Mouse (Mus musculus): ENCODE results near the gene Cntrl. TPM values are rescaled to one million over a fixed set of nuclear protein-coding genes. Genes with fewer than 3 reads are reported as not detected.

Gene Cntrl
- polyA plus RNA-seq, 1 experiment from 2014 or later: 8.4 TPM

- H3K4me1 ChIP-seq: no peaks in the 10 kb centered on the region
- no peaks in the 10 kb centered on the region for H3K9me3 ChIP-seq (replicated peaks)
- no peak overlapping the region for H3K4me3 ChIP-seq (replicated peaks)
- 44% methylated on average over 5 of the region's 5 CpGs for WGBS
- no peak for ATAC-seq (ENCODE audit: low FRiP score)
- no peaks in the 10 kb centered on the region for H3K27me3 ChIP-seq (replicated peaks)
- H3K36me3 ChIP-seq: peaks cover 39% of the 10 kb centered on the region
- H3K4me2 ChIP-seq: no peak overlapping the region
- no peak overlapping the region for H3K9ac ChIP-seq (replicated peaks)
- no peak overlapping the region for H3K27ac ChIP-seq (replicated peaks)
Observed at GRCm38 (mm10) chr2:35160206-35160605, 50.9 kb downstream of the Cntrl start.

GRCm38 (mm10) chr2:35161846-35162488, 52.7 kb downstream of the Cntrl start:
- Histone ChIP-seq H3K4me2 (no peak overlapping the region), H3K9me3 (replicated peaks) (no peaks in the 10 kb centered on the region), H3K4me1 (no peaks in the 10 kb centered on the region), H3K27ac (replicated peaks) (no peak overlapping the region), H3K36me3 (peaks cover 45% of the 10 kb centered on the region), H3K9ac (replicated peaks) (no peak overlapping the region), H3K27me3 (replicated peaks) (no peaks in the 10 kb centered on the region), H3K4me3 (replicated peaks) (no peak overlapping the region)
- ATAC-seq (ENCODE audit: low FRiP score): no peak
- WGBS: 89% methylated on average over 4 of the region's 4 CpGs

- no peak overlapping the region for H3K9ac ChIP-seq (replicated peaks)
- H3K9me3 ChIP-seq (replicated peaks): no peaks in the 10 kb centered on the region
- ATAC-seq (ENCODE audit: low FRiP score): no peak
- H3K36me3 ChIP-seq: peaks cover 46% of the 10 kb centered on the region
- no peaks in the 10 kb centered on the region for H3K27me3 ChIP-seq (replicated peaks)
- H3K27ac ChIP-seq (replicated peaks): no peak overlapping the region
- no peak overlapping the region for H3K4me3 ChIP-seq (replicated peaks)
- 94% methylated on average over 5 of the region's 5 CpGs for WGBS
- no peak overlapping the region for H3K4me2 ChIP-seq
- no peaks in the 10 kb centered on the region for H3K4me1 ChIP-seq
Observed at GRCm38 (mm10) chr2:35163396-35163795, 54.1 kb downstream of the Cntrl start.

- Histone ChIP-seq H3K9me3 (replicated peaks) (no peaks in the 10 kb centered on the region), H3K27me3 (replicated peaks) (no peaks in the 10 kb centered on the region), H3K36me3 (peaks cover 55% of the 10 kb centered on the region), H3K4me2 (no peak overlapping the region), H3K27ac (replicated peaks) (no peak overlapping the region), H3K9ac (replicated peaks) (no peak overlapping the region), H3K4me3 (replicated peaks) (no peak overlapping the region), H3K4me1 (no peaks in the 10 kb centered on the region)
- 96% methylated on average over 13 of the region's 13 CpGs for WGBS
- no peak for ATAC-seq (ENCODE audit: low FRiP score)
Observed at GRCm38 (mm10) chr2:35165416-35165815, 56.1 kb downstream of the Cntrl start.

- H3K4me3 ChIP-seq (replicated peaks): no peak overlapping the region
- no peaks in the 10 kb centered on the region for H3K4me1 ChIP-seq
- WGBS: 94% methylated on average over 5 of the region's 5 CpGs
- H3K4me2 ChIP-seq: no peak overlapping the region
- no peak overlapping the region for H3K27ac ChIP-seq (replicated peaks)
- H3K27me3 ChIP-seq (replicated peaks): no peaks in the 10 kb centered on the region
- no peaks in the 10 kb centered on the region for H3K9me3 ChIP-seq (replicated peaks)
- no peak for ATAC-seq (ENCODE audit: low FRiP score)
- H3K9ac ChIP-seq (replicated peaks): no peak overlapping the region
- H3K36me3 ChIP-seq: peaks cover 67% of the 10 kb centered on the region
Observed at GRCm38 (mm10) chr2:35166816-35167215, 57.5 kb downstream of the Cntrl start.

GRCm38 (mm10) chr2:35169452-35169851, 60.2 kb downstream of the Cntrl start:
- H3K27me3 ChIP-seq (replicated peaks): no peaks in the 10 kb centered on the region
- H3K4me3 ChIP-seq (replicated peaks): no peak overlapping the region
- H3K36me3 ChIP-seq: peaks cover 69% of the 10 kb centered on the region
- H3K9ac ChIP-seq (replicated peaks): no peak overlapping the region
- no peak overlapping the region for H3K27ac ChIP-seq (replicated peaks)
- no peaks in the 10 kb centered on the region for H3K9me3 ChIP-seq (replicated peaks)
- no peak overlapping the region for H3K4me2 ChIP-seq
- 93% methylated on average over 2 of the region's 2 CpGs for WGBS
- ATAC-seq (ENCODE audit: low FRiP score): no peak
- no peaks in the 10 kb centered on the region for H3K4me1 ChIP-seq

- H3K4me2 ChIP-seq: no peak overlapping the region
- H3K9me3 ChIP-seq (replicated peaks): no peaks in the 10 kb centered on the region
- H3K27ac ChIP-seq (replicated peaks): no peak overlapping the region
- H3K36me3 ChIP-seq: peaks cover 74% of the 10 kb centered on the region
- WGBS: 89% methylated on average over 10 of the region's 10 CpGs
- H3K4me3 ChIP-seq (replicated peaks): no peak overlapping the region
- ATAC-seq (ENCODE audit: low FRiP score): no peak
- H3K27me3 ChIP-seq (replicated peaks): no peaks in the 10 kb centered on the region
- no peaks in the 10 kb centered on the region for H3K4me1 ChIP-seq
- H3K9ac ChIP-seq (replicated peaks): no peak overlapping the region
Observed at GRCm38 (mm10) chr2:35171341-35171861, 62.1 kb downstream of the Cntrl start.

- Histone ChIP-seq H3K4me3 (replicated peaks) (no peak overlapping the region), H3K27me3 (replicated peaks) (no peaks in the 10 kb centered on the region), H3K27ac (replicated peaks) (no peak overlapping the region), H3K4me1 (no peaks in the 10 kb centered on the region), H3K4me2 (no peak overlapping the region), H3K36me3 (peaks cover 68% of the 10 kb centered on the region), H3K9me3 (replicated peaks) (no peaks in the 10 kb centered on the region), H3K9ac (replicated peaks) (no peak overlapping the region)
- WGBS: 94% methylated on average over 4 of the region's 4 CpGs
- ATAC-seq (ENCODE audit: low FRiP score): no peak
Observed at GRCm38 (mm10) chr2:35172246-35172645, 63.0 kb downstream of the Cntrl start.

GRCm38 (mm10) chr2:35173666-35174065, 64.4 kb downstream of the Cntrl start:
- WGBS: 91% methylated on average over 5 of the region's 5 CpGs
- Histone ChIP-seq H3K9me3 (replicated peaks) (no peaks in the 10 kb centered on the region), H3K9ac (replicated peaks) (no peak overlapping the region), H3K4me2 (no peak overlapping the region), H3K4me1 (no peaks in the 10 kb centered on the region), H3K4me3 (replicated peaks) (no peak overlapping the region), H3K36me3 (peaks cover 69% of the 10 kb centered on the region), H3K27me3 (replicated peaks) (no peaks in the 10 kb centered on the region), H3K27ac (replicated peaks) (no peak overlapping the region)
- no peak for ATAC-seq (ENCODE audit: low FRiP score)

GRCm38 (mm10) chr2:35174100-35174499, 64.8 kb downstream of the Cntrl start:
- Histone ChIP-seq H3K9ac (replicated peaks) (no peak overlapping the region), H3K36me3 (peaks cover 68% of the 10 kb centered on the region), H3K4me1 (no peaks in the 10 kb centered on the region), H3K4me3 (replicated peaks) (no peak overlapping the region), H3K27me3 (replicated peaks) (no peaks in the 10 kb centered on the region), H3K9me3 (replicated peaks) (no peaks in the 10 kb centered on the region), H3K4me2 (no peak overlapping the region), H3K27ac (replicated peaks) (no peak overlapping the region)
- ATAC-seq (ENCODE audit: low FRiP score): no peak
- 60% methylated on average over 5 of the region's 5 CpGs for WGBS

GRCm38 (mm10) chr2:35175281-35176065, 66.2 kb downstream of the Cntrl start:
- no peaks in the 10 kb centered on the region for H3K27me3 ChIP-seq (replicated peaks)
- WGBS: 91% methylated on average over 12 of the region's 12 CpGs

GRCm38 (mm10) chr2:35178153-35178552, 68.9 kb downstream of the Cntrl start:
- H3K36me3 ChIP-seq: peaks cover 63% of the 10 kb centered on the region
- no peaks in the 10 kb centered on the region for H3K4me1 ChIP-seq
- no peak overlapping the region for H3K27ac ChIP-seq (replicated peaks)
- H3K9ac ChIP-seq (replicated peaks): no peak overlapping the region
- H3K27me3 ChIP-seq (replicated peaks): no peaks in the 10 kb centered on the region
- no peaks in the 10 kb centered on the region for H3K9me3 ChIP-seq (replicated peaks)
- no peak overlapping the region for H3K4me2 ChIP-seq
- no peak for ATAC-seq (ENCODE audit: low FRiP score)
- no peak overlapping the region for H3K4me3 ChIP-seq (replicated peaks)
- 85% methylated on average over 3 of the region's 3 CpGs for WGBS

More at GRCm38 (mm10) chr2:35175281-35176065, 66.2 kb downstream of the Cntrl start:
- ATAC-seq (ENCODE audit: low FRiP score): no peak
- H3K4me2 ChIP-seq: no peak overlapping the region
- no peak overlapping the region for H3K9ac ChIP-seq (replicated peaks)
- H3K9me3 ChIP-seq (replicated peaks): no peaks in the 10 kb centered on the region
- no peak overlapping the region for H3K27ac ChIP-seq (replicated peaks)
- no peaks in the 10 kb centered on the region for H3K4me1 ChIP-seq
- no peak overlapping the region for H3K4me3 ChIP-seq (replicated peaks)
- peaks cover 69% of the 10 kb centered on the region for H3K36me3 ChIP-seq

Measured in neural tube, embryonic 15.5 days (tissue).